Mouse (Mus musculus) spleen, adult 2 months (tissue): ENCODE measurements around the gene Gm20388.

Experiments
- CTCF ChIP-seq: fragments of 200-500 bp; IDR thresholded peaks from 2 replicates; pipeline ENCODE4 v1.5.1; 2011; ENCODE audit warnings: mild to moderate bottlenecking, inconsistent platforms; ENCODE audit not compliant: insufficient read depth, insufficient read length, insufficient replicate concordance; ENCODE audit errors: extremely low read depth
- POLR2A ChIP-seq: fragments of 200-500 bp; IDR thresholded peaks from 2 replicates; pipeline ENCODE4 v1.6.1; 2011; ENCODE audit warnings: low read depth, low read length, inconsistent platforms

GRCm38 (mm10) chr8:121080361-121081090 is 1169.9 kb downstream of the Gm20388 start:
- TF ChIP-seq CTCF (no peak), POLR2A (no peak)
